Mouse (Mus musculus) embryonic facial prominence, embryonic 14.5 days (tissue): ENCODE measurements around the gene Nup37. TPM values are rescaled to one million over a fixed set of nuclear protein-coding genes. Genes with fewer than 3 reads are reported as not detected.

Experiments used
- ATAC-seq: fragments of 200-750 bp; cut with Nextera tagmentation; 2 replicates; pipeline ENCODE4 v1.8.0; 2017; ENCODE audit warnings: low read depth, moderate number of reproducible peaks, moderate TSS enrichment
- DNase-seq: peaks from one replicate; pipeline ENCODE4 v3.0.0-alpha.2; 2015; ENCODE audit warnings: low spot score
- H3K27ac ChIP-seq: fragments of 300-500 bp; sonication (generic); replicated peaks from 2 replicates; pipeline ENCODE4 v1.5.1; 2014; ENCODE audit warnings: low read depth, mild to moderate bottlenecking, low read length, moderate library complexity
- H3K27me3 ChIP-seq: fragments of 300-500 bp; sonication (generic); replicated peaks from 2 replicates; pipeline ENCODE4 v1.6.1; 2014; ENCODE audit warnings: low read length; ENCODE audit not compliant: control insufficient read depth, insufficient read depth
- H3K36me3 ChIP-seq: fragments of 300-500 bp; sonication (generic); 2 replicates; pipeline ENCODE4 v1.6.1; 2014; ENCODE audit warnings: low read length, mixed read lengths; ENCODE audit not compliant: control insufficient read depth, insufficient read depth
- H3K4me1 ChIP-seq: fragments of 300-500 bp; sonication (generic); 2 replicates; pipeline ENCODE4 v1.6.1; 2014; ENCODE audit warnings: antibody characterized with exemption, low read length; ENCODE audit not compliant: control insufficient read depth, insufficient read depth
- H3K4me2 ChIP-seq: fragments of 300-500 bp; sonication (generic); 2 replicates; pipeline ENCODE4 v1.6.1; 2014; ENCODE audit warnings: low read depth, mild to moderate bottlenecking, low read length, moderate library complexity, mixed read lengths
- H3K4me3 ChIP-seq: fragments of 300-500 bp; sonication (generic); 2 replicates; pipeline ENCODE4 v1.5.1; 2014; ENCODE audit warnings: low read depth, mild to moderate bottlenecking, low read length
- H3K9ac ChIP-seq: fragments of 300-500 bp; sonication (generic); 2 replicates; pipeline ENCODE4 v1.6.1; 2014; ENCODE audit warnings: low read depth, mild to moderate bottlenecking, low read length, moderate library complexity, mixed read lengths
- H3K9me3 ChIP-seq: fragments of 300-500 bp; sonication (generic); 2 replicates; pipeline ENCODE4 v1.6.1; 2016; ENCODE audit warnings: low read length; ENCODE audit not compliant: control insufficient read depth
- WGBS: fragments of 180-500 bp; shearing (Covaris S2); extraction: QIAGEN DNeasy Blood & Tissue Kit; methylation state at CpG from one replicate; pipeline ENCODE4 v1.1.7; 2014; 5-methylcytosine and 5-hydroxymethylcytosine counted together
- polyA plus RNA-seq: library from polyadenylated mRNA; unstranded; fragments of >200 nt; fragmentation: Nextera tagmentation; extraction: Ambion mirVana; gene quantifications from 2 replicates; pipeline ENCODE4 v1.2.1, GENCODE M21; 2014

Nup37 gene
- polyA plus RNA-seq, 1 experiment from 2014 or later = 64.9 TPM

- Histone ChIP-seq H3K27ac (no peak overlapping the region), H3K9ac (no peak overlapping the region), H3K4me3 (no peak overlapping the region), H3K9me3 (0 out of 2 replicates have a peak, but pooled peaks cover 4% of the 10 kb centered on the region), H3K4me1 (no peaks in the 10 kb centered on the region), H3K4me2 (no peak overlapping the region), H3K36me3 (peaks cover 53% of the 10 kb centered on the region), H3K27me3 (no peaks in the 10 kb centered on the region)
- ATAC-seq (no peak), DNase-seq (no peak)
- WGBS = 92% methylated on average over 5 of the region's 5 CpGs
Measured at GRCm38 (mm10) chr10:88162676-88163075, 15.9 kb downstream of the Nup37 start.

GRCm38 (mm10) chr10:88166158-88166557 lies 19.4 kb downstream of the Nup37 start:
- H3K9me3 ChIP-seq = 0 out of 2 replicates have a peak, but pooled peaks cover 4% of the 10 kb centered on the region
- H3K36me3 ChIP-seq = peaks cover 32% of the 10 kb centered on the region
- H3K4me3 ChIP-seq = no peak overlapping the region
- no peak overlapping the region for H3K9ac ChIP-seq
- H3K27me3 ChIP-seq = no peaks in the 10 kb centered on the region
- H3K27ac ChIP-seq = no peak overlapping the region
- ATAC-seq (no peak), DNase-seq (no peak)
- WGBS = 96% methylated on average over 3 of the region's 3 CpGs
- no peaks in the 10 kb centered on the region for H3K4me1 ChIP-seq
- no peak overlapping the region for H3K4me2 ChIP-seq

- Histone ChIP-seq H3K27me3 (no peaks in the 10 kb centered on the region), H3K27ac (no peak overlapping the region), H3K4me2 (no peak overlapping the region), H3K9me3 (0 out of 2 replicates have a peak, but pooled peaks cover 4% of the 10 kb centered on the region), H3K4me1 (no peaks in the 10 kb centered on the region), H3K4me3 (no peak overlapping the region), H3K9ac (no peak overlapping the region), H3K36me3 (peaks cover 24% of the 10 kb centered on the region; the same call in 1 of the 2 replicates)
- no peak for ATAC-seq
- 67% methylated on average over 7 of the region's 7 CpGs for WGBS
- DNase-seq = peak; percentile 10
Measured at GRCm38 (mm10) chr10:88167438-88168077, 20.8 kb downstream of the Nup37 start.

GRCm38 (mm10) chr10:88200541-88200940 lies 53.7 kb downstream of the Nup37 start:
- H3K27ac ChIP-seq = no peak overlapping the region
- H3K36me3 ChIP-seq = 0 out of 2 replicates have a peak, but pooled peaks cover 10% of the 10 kb centered on the region
- H3K4me3 ChIP-seq = peak overlapping the region; percentile 67
- H3K27me3 ChIP-seq = no peaks in the 10 kb centered on the region
- DNase-seq = no peak
- H3K4me2 ChIP-seq = peak overlapping the region; percentile 76
- H3K9ac ChIP-seq = peak overlapping the region; percentile 85
- ATAC-seq = peak; percentile 58
- peaks cover 4% of the 10 kb centered on the region; the same call in 1 of the 2 replicates for H3K4me1 ChIP-seq
- no peaks in the 10 kb centered on the region for H3K9me3 ChIP-seq
- WGBS = 11% methylated on average over 4 of the region's 4 CpGs

- Histone ChIP-seq H3K27me3 (no peaks in the 10 kb centered on the region), H3K27ac (peak within 1 kb of the TSS; percentile 86)
Measured at GRCm38 (mm10) chr10:88200951-88201638, 54.3 kb downstream of the Nup37 start, which contains the start of gene Washc3. TSS of gene Washc3 (plus strand) at chr10:88201093.

GRCm38 (mm10) chr10:88201650-88202049 lies 54.9 kb downstream of the Nup37 start:
- Histone ChIP-seq H3K4me3 (peak overlapping the region; percentile 67), H3K27me3 (no peaks in the 10 kb centered on the region), H3K36me3 (0 out of 2 replicates have a peak, but pooled peaks cover 13% of the 10 kb centered on the region), H3K4me1 (peaks cover 4% of the 10 kb centered on the region; the same call in 1 of the 2 replicates), H3K9me3 (no peaks in the 10 kb centered on the region), H3K9ac (peak overlapping the region; percentile 85), H3K4me2 (peak overlapping the region; percentile 76), H3K27ac (peak overlapping the region; percentile 86; the same call in 1 of the 2 replicates)
- ATAC-seq = no peak
- WGBS = 71% methylated on average over 13 of the region's 13 CpGs
- no peak for DNase-seq

More at GRCm38 (mm10) chr10:88200951-88201638, 54.3 kb downstream of the Nup37 start, which contains the start of gene Washc3:
- Histone ChIP-seq H3K4me1 (peaks cover 4% of the 10 kb centered on the region; the same call in 1 of the 2 replicates), H3K36me3 (0 out of 2 replicates have a peak, but pooled peaks cover 13% of the 10 kb centered on the region), H3K9me3 (no peaks in the 10 kb centered on the region), H3K4me3 (peak within 1 kb of the TSS; percentile 67), H3K4me2 (peak within 1 kb of the TSS; percentile 76), H3K9ac (peak within 1 kb of the TSS; percentile 85)
- under 1% methylated on average over 22 of the region's 23 CpGs for WGBS
- DNase-seq = peak; percentile 97
- peak; percentile 99 for ATAC-seq

GRCm38 (mm10) chr10:88202581-88202980 lies 55.8 kb downstream of the Nup37 start:
- ATAC-seq (no peak), DNase-seq (no peak)
- no peak overlapping the region for H3K4me3 ChIP-seq
- H3K9ac ChIP-seq = no peak overlapping the region
- H3K4me1 ChIP-seq = peaks cover 4% of the 10 kb centered on the region; the same call in 1 of the 2 replicates
- H3K27ac ChIP-seq = no peak overlapping the region
- WGBS = 88% methylated on average over 8 of the region's 8 CpGs
- no peak overlapping the region for H3K4me2 ChIP-seq
- H3K36me3 ChIP-seq = 0 out of 2 replicates have a peak, but pooled peaks cover 13% of the 10 kb centered on the region
- no peaks in the 10 kb centered on the region for H3K27me3 ChIP-seq
- H3K9me3 ChIP-seq = no peaks in the 10 kb centered on the region

GRCm38 (mm10) chr10:88203236-88203635 lies 56.4 kb downstream of the Nup37 start:
- H3K27me3 ChIP-seq = no peaks in the 10 kb centered on the region
- H3K9ac ChIP-seq = no peak overlapping the region
- no peak for DNase-seq
- 0 out of 2 replicates have a peak, but pooled peaks cover 13% of the 10 kb centered on the region for H3K36me3 ChIP-seq
- H3K9me3 ChIP-seq = no peaks in the 10 kb centered on the region
- no peak overlapping the region for H3K4me3 ChIP-seq
- H3K4me2 ChIP-seq = no peak overlapping the region
- 92% methylated on average over 6 of the region's 6 CpGs for WGBS
- no peak for ATAC-seq
- peaks cover 4% of the 10 kb centered on the region; the same call in 1 of the 2 replicates for H3K4me1 ChIP-seq
- no peak overlapping the region for H3K27ac ChIP-seq
